Mouse (Mus musculus): ENCODE results near the gene Lysmd4. TPM values are rescaled to one million over a fixed set of nuclear protein-coding genes. Genes with fewer than 3 reads are reported as not detected.

Lysmd4 gene
- polyA plus RNA-seq, 1 experiment from 2014 or later: 14.3 TPM

- WGBS: 80% methylated on average over 5 of the region's 5 CpGs
- H3K36me3 ChIP-seq (ENCODE audit: insufficient read depth, low read length): peaks cover 7% of the 10 kb centered on the region
- H3K9ac ChIP-seq (ENCODE audit: low read depth, low read length): no peak overlapping the region
- TF ChIP-seq CTCF (IDR thresholded peaks at IDR 0.05; ENCODE audit: low read depth): peak; percentile 79
- no peak overlapping the region for H3K4me2 ChIP-seq (ENCODE audit: low read length)
- H3K9me3 ChIP-seq (replicated peaks; ENCODE audit: low read length): no peaks in the 10 kb centered on the region
- H3K27ac ChIP-seq: no peak overlapping the region
- no peak overlapping the region for H3K4me3 ChIP-seq (replicated peaks; ENCODE audit: low read depth, low read length)
- H3K4me1 ChIP-seq (replicated peaks; ENCODE audit: insufficient read depth, low read length): no peaks in the 10 kb centered on the region
- ATAC-seq (replicated peaks; ENCODE audit: low FRiP score, low read depth) (peak; percentile 19; the same call in 1 of the 2 replicates), DNase-seq (ENCODE audit: low spot score) (peak; percentile 57)
- H3K27me3 ChIP-seq (ENCODE audit: insufficient read depth, low read length): no peaks in the 10 kb centered on the region
Measured at GRCm38 (mm10) chr7:67228891-67229602, 6.7 kb downstream of the Lysmd4 start.

GRCm38 (mm10) chr7:67229701-67230100, 7.4 kb downstream of the Lysmd4 start:
- no peaks in the 10 kb centered on the region for H3K27me3 ChIP-seq (ENCODE audit: insufficient read depth, low read length)
- H3K9me3 ChIP-seq (replicated peaks; ENCODE audit: low read length): no peaks in the 10 kb centered on the region
- TF ChIP-seq CTCF (IDR thresholded peaks at IDR 0.05; ENCODE audit: low read depth): no peak
- H3K36me3 ChIP-seq (ENCODE audit: insufficient read depth, low read length): peaks cover 14% of the 10 kb centered on the region
- H3K4me1 ChIP-seq (replicated peaks; ENCODE audit: insufficient read depth, low read length): no peaks in the 10 kb centered on the region
- H3K4me2 ChIP-seq (ENCODE audit: low read length): no peak overlapping the region
- DNase-seq (ENCODE audit: low spot score) (no peak), ATAC-seq (replicated peaks; ENCODE audit: low FRiP score, low read depth) (no peak)
- no peak overlapping the region for H3K27ac ChIP-seq
- 67% methylated on average over 3 of the region's 3 CpGs for WGBS
- H3K9ac ChIP-seq (ENCODE audit: low read depth, low read length): no peak overlapping the region
- H3K4me3 ChIP-seq (replicated peaks; ENCODE audit: low read depth, low read length): no peak overlapping the region

- no peak for DNase-seq (ENCODE audit: low spot score)
- no peak overlapping the region for H3K4me2 ChIP-seq (ENCODE audit: low read length)
- no peak overlapping the region for H3K9ac ChIP-seq (ENCODE audit: low read depth, low read length)
- no peak overlapping the region for H3K4me3 ChIP-seq (replicated peaks; ENCODE audit: low read depth, low read length)
- WGBS: 78% methylated on average over 3 of the region's 3 CpGs
- no peak for TF ChIP-seq CTCF (IDR thresholded peaks at IDR 0.05; ENCODE audit: low read depth)
- ATAC-seq (replicated peaks; ENCODE audit: low FRiP score, low read depth): no peak
- H3K27ac ChIP-seq: no peak overlapping the region
- H3K36me3 ChIP-seq (ENCODE audit: insufficient read depth, low read length): peaks cover 19% of the 10 kb centered on the region
- H3K9me3 ChIP-seq (replicated peaks; ENCODE audit: low read length): no peaks in the 10 kb centered on the region
- H3K27me3 ChIP-seq (ENCODE audit: insufficient read depth, low read length): no peaks in the 10 kb centered on the region
- no peaks in the 10 kb centered on the region for H3K4me1 ChIP-seq (replicated peaks; ENCODE audit: insufficient read depth, low read length)
Measured at GRCm38 (mm10) chr7:67230221-67230620, 7.9 kb downstream of the Lysmd4 start.

- no peak overlapping the region for H3K9ac ChIP-seq (ENCODE audit: low read depth, low read length)
- peaks cover 23% of the 10 kb centered on the region for H3K36me3 ChIP-seq (ENCODE audit: insufficient read depth, low read length)
- DNase-seq (ENCODE audit: low spot score): no peak
- peak overlapping the region; percentile 13; the same call in 1 of the 2 replicates for H3K27ac ChIP-seq
- no peak overlapping the region for H3K4me3 ChIP-seq (replicated peaks; ENCODE audit: low read depth, low read length)
- H3K27me3 ChIP-seq (ENCODE audit: insufficient read depth, low read length): no peaks in the 10 kb centered on the region
- no peak for TF ChIP-seq CTCF (IDR thresholded peaks at IDR 0.05; ENCODE audit: low read depth)
- WGBS: 68% methylated on average over 3 of the region's 3 CpGs
- no peaks in the 10 kb centered on the region for H3K9me3 ChIP-seq (replicated peaks; ENCODE audit: low read length)
- no peaks in the 10 kb centered on the region for H3K4me1 ChIP-seq (replicated peaks; ENCODE audit: insufficient read depth, low read length)
- ATAC-seq (replicated peaks; ENCODE audit: low FRiP score, low read depth): no peak
- H3K4me2 ChIP-seq (ENCODE audit: low read length): no peak overlapping the region
Measured at GRCm38 (mm10) chr7:67230640-67231140, 8.3 kb downstream of the Lysmd4 start.

- Histone ChIP-seq H3K4me2 (ENCODE audit: low read length) (no peak overlapping the region), H3K4me1 (replicated peaks; ENCODE audit: insufficient read depth, low read length) (no peaks in the 10 kb centered on the region), H3K36me3 (ENCODE audit: insufficient read depth, low read length) (peaks cover 28% of the 10 kb centered on the region), H3K27me3 (ENCODE audit: insufficient read depth, low read length) (no peaks in the 10 kb centered on the region), H3K4me3 (replicated peaks; ENCODE audit: low read depth, low read length) (no peak overlapping the region), H3K27ac (no peak overlapping the region), H3K9me3 (replicated peaks; ENCODE audit: low read length) (no peaks in the 10 kb centered on the region), H3K9ac (ENCODE audit: low read depth, low read length) (no peak overlapping the region)
- WGBS: 89% methylated on average over 14 of the region's 14 CpGs
- no peak for TF ChIP-seq CTCF (IDR thresholded peaks at IDR 0.05; ENCODE audit: low read depth)
- DNase-seq (ENCODE audit: low spot score): no peak
- no peak for ATAC-seq (replicated peaks; ENCODE audit: low FRiP score, low read depth)
Measured at GRCm38 (mm10) chr7:67232504-67232903, 10.2 kb downstream of the Lysmd4 start.

GRCm38 (mm10) chr7:67234797-67235196, 12.5 kb downstream of the Lysmd4 start:
- H3K36me3 ChIP-seq (ENCODE audit: insufficient read depth, low read length): peaks cover 28% of the 10 kb centered on the region
- no peaks in the 10 kb centered on the region for H3K4me1 ChIP-seq (replicated peaks; ENCODE audit: insufficient read depth, low read length)
- H3K27me3 ChIP-seq (ENCODE audit: insufficient read depth, low read length): no peaks in the 10 kb centered on the region
- no peak overlapping the region for H3K27ac ChIP-seq
- H3K9me3 ChIP-seq (replicated peaks; ENCODE audit: low read length): no peaks in the 10 kb centered on the region
- H3K4me2 ChIP-seq (ENCODE audit: low read length): no peak overlapping the region
- no peak overlapping the region for H3K4me3 ChIP-seq (replicated peaks; ENCODE audit: low read depth, low read length)
- no peak for ATAC-seq (replicated peaks; ENCODE audit: low FRiP score, low read depth)
- peak; percentile 20; the same call in 1 of the 2 replicates for TF ChIP-seq CTCF (IDR thresholded peaks at IDR 0.05; ENCODE audit: low read depth)
- peak; percentile 41 for DNase-seq (ENCODE audit: low spot score)
- 60% methylated on average over 8 of the region's 8 CpGs for WGBS
- H3K9ac ChIP-seq (ENCODE audit: low read depth, low read length): no peak overlapping the region

All from kidney, postnatal 0 days (tissue).